14 mouse cellular contexts compared by ENCODE assay signal in genomic region chr5:119138293-119138692, GRCm38 (mm10).
DNase-seq lines count a peak whose midpoint lies in the region; ATAC-seq and TF ChIP-seq lines count a peak whose summit lies in the region.
"Had no signal": no experiment of that assay in that cellular context is flagged by ENCODE, and none has a peak within 500 bp of the region (broad histone marks: within the 10 kb centered on the region; RNA-seq: fewer than 3 reads in every experiment).

No protein-coding gene starts in this region.

- no peak for TF ChIP-seq POLR2A in limb, embryonic 14.5 days (IDR thresholded peaks at IDR 0.05; ENCODE audit: borderline replicate concordance, extremely low read depth, insufficient read depth, insufficient read length)

- intact Hi-C loops in left cerebral cortex, postnatal 36 days (cut with DNase I) = no loop called here

- DNase-seq in urinary bladder, adult 2 months (ENCODE audit: low spot score) = peak; percentile 30
- DNase-seq in urinary bladder, postnatal 25 days (ENCODE audit: low spot score) = no peak
- no peak for DNase-seq in limb, embryonic 14.5 days (ENCODE audit: low spot score)
- DNase-seq in stomach, postnatal 0 days (ENCODE audit: low spot score) = no peak
- no peak for DNase-seq in left cerebral cortex, postnatal 36 days (ENCODE audit: low spot score in 2 of 2)
- no peak for DNase-seq in layer of hippocampus, postnatal 25 days (ENCODE audit: extremely low spot score in 1 of 2, low spot score in 1 of 2)
- DNase-seq: gastrocnemius, postnatal 36 days; heart, postnatal 4 days; thymus, adult 18-20 months had no signal

- TF ChIP-seq EP300 in stomach, postnatal 0 days (optimal IDR thresholded peaks at IDR 0.05) = no peak

- H3K9ac ChIP-seq in intestine, embryonic 15.5 days = no peak overlapping the region
- no peak overlapping the region for H3K9ac ChIP-seq in intestine, postnatal 0 days (ENCODE audit: low read depth, low read length)
- no peak overlapping the region for H3K9ac ChIP-seq in limb, embryonic 14.5 days (ENCODE audit: low read depth, low read length, severe bottlenecking)
- H3K9ac ChIP-seq in stomach, postnatal 0 days (ENCODE audit: low read length) = no peak overlapping the region

- H3K4me1 ChIP-seq in intestine, embryonic 15.5 days (replicated peaks) = peaks cover 8% of the 10 kb centered on the region; the same call in 1 of the 2 replicates
- H3K4me1 ChIP-seq in intestine, postnatal 0 days (replicated peaks; ENCODE audit: control insufficient read depth, insufficient read depth, low read length) = no peaks in the 10 kb centered on the region
- peaks cover 21% of the 10 kb centered on the region for H3K4me1 ChIP-seq in limb, embryonic 14.5 days (ENCODE audit: control insufficient read depth, insufficient read depth, low read length)
- H3K4me1 ChIP-seq in stomach, postnatal 0 days (replicated peaks; ENCODE audit: control insufficient read depth, insufficient read depth) = 0 out of 2 replicates have a peak, but pooled peaks cover 6% of the 10 kb centered on the region

- H3K27me3 ChIP-seq in intestine, embryonic 15.5 days (replicated peaks) = no peaks in the 10 kb centered on the region; the same call in 1 of the 2 replicates
- H3K27me3 ChIP-seq in intestine, postnatal 0 days (replicated peaks; ENCODE audit: control insufficient read depth, insufficient read depth, low read length) = no peaks in the 10 kb centered on the region
- H3K27me3 ChIP-seq in limb, embryonic 14.5 days (ENCODE audit: control insufficient read depth, insufficient read depth, low read length) = peaks cover 10% of the 10 kb centered on the region
- H3K27me3 ChIP-seq in stomach, postnatal 0 days (ENCODE audit: control insufficient read depth, insufficient read depth, low read length) = no peaks in the 10 kb centered on the region
- H3K27me3 ChIP-seq: CH12.LX, Patski had no signal

- H3K36me3 ChIP-seq in intestine, embryonic 15.5 days = no peaks in the 10 kb centered on the region
- H3K36me3 ChIP-seq in intestine, postnatal 0 days (ENCODE audit: control insufficient read depth, insufficient read depth) = no peaks in the 10 kb centered on the region
- no peaks in the 10 kb centered on the region for H3K36me3 ChIP-seq in limb, embryonic 14.5 days (ENCODE audit: control insufficient read depth, insufficient read depth, low read length)
- H3K36me3 ChIP-seq in stomach, postnatal 0 days (ENCODE audit: control insufficient read depth, insufficient read depth, low read length) = no peaks in the 10 kb centered on the region
- H3K36me3 ChIP-seq: forebrain, embryonic 10.5 days had no signal

- H3K4me2 ChIP-seq in intestine, embryonic 15.5 days (replicated peaks) = peak overlapping the region; percentile 11; the same call in 1 of the 2 replicates
- no peak overlapping the region for H3K4me2 ChIP-seq in intestine, postnatal 0 days (replicated peaks; ENCODE audit: low read depth)
- H3K4me2 ChIP-seq in limb, embryonic 14.5 days (replicated peaks; ENCODE audit: low read depth, low read length, severe bottlenecking) = peak overlapping the region; percentile 44
- H3K4me2 ChIP-seq in stomach, postnatal 0 days (replicated peaks; ENCODE audit: low read depth) = peak overlapping the region; percentile 33; the same call in 1 of the 2 replicates

- no peak overlapping the region for H3K4me3 ChIP-seq in intestine, embryonic 15.5 days (replicated peaks)
- no peak overlapping the region for H3K4me3 ChIP-seq in intestine, postnatal 0 days (ENCODE audit: low read depth, low read length)
- 0 out of 2 replicates have a peak overlapping the region, but pooled peaks have one; percentile 24 for H3K4me3 ChIP-seq in limb, embryonic 14.5 days (replicated peaks; ENCODE audit: low read length)
- H3K4me3 ChIP-seq in stomach, postnatal 0 days (ENCODE audit: low read depth, low read length) = no peak overlapping the region
- H3K4me3 ChIP-seq: forebrain, embryonic 10.5 days had no signal

- no peak overlapping the region for H3K27ac ChIP-seq in intestine, embryonic 15.5 days
- no peak overlapping the region for H3K27ac ChIP-seq in intestine, postnatal 0 days (ENCODE audit: low read depth, low read length)
- H3K27ac ChIP-seq in limb, embryonic 14.5 days (replicated peaks; ENCODE audit: low read depth, low read length) = 0 out of 2 replicates have a peak overlapping the region, but pooled peaks have one; percentile 48
- no peak overlapping the region for H3K27ac ChIP-seq in stomach, postnatal 0 days (replicated peaks)
- H3K27ac ChIP-seq: forebrain, embryonic 10.5 days had no signal

- TF ChIP-seq CTCF in intestine, postnatal 0 days (IDR thresholded peaks at IDR 0.05; ENCODE audit: low read depth) = no peak
- TF ChIP-seq CTCF in stomach, postnatal 0 days (IDR thresholded peaks at IDR 0.05; ENCODE audit: low read depth) = no peak

- no peak for ATAC-seq in intestine, embryonic 15.5 days
- no peak for ATAC-seq in intestine, postnatal 0 days
- no peak for ATAC-seq in limb, embryonic 14.5 days (ENCODE audit: low FRiP score, low read depth)
- ATAC-seq in stomach, postnatal 0 days (ENCODE audit: low FRiP score, low TSS enrichment) = no peak
- ATAC-seq: Patski had no signal

- no peaks in the 10 kb centered on the region for H3K9me3 ChIP-seq in intestine, embryonic 15.5 days
- no peaks in the 10 kb centered on the region for H3K9me3 ChIP-seq in intestine, postnatal 0 days (ENCODE audit: control insufficient read depth)
- no peaks in the 10 kb centered on the region for H3K9me3 ChIP-seq in limb, embryonic 14.5 days (ENCODE audit: control insufficient read depth, low read length)
- no peaks in the 10 kb centered on the region for H3K9me3 ChIP-seq in stomach, postnatal 0 days (ENCODE audit: control insufficient read depth, low read length)
- H3K9me3 ChIP-seq: forebrain, embryonic 10.5 days had no signal

- WGBS in intestine, embryonic 15.5 days = 59% methylated on average over 14 of the region's 14 CpGs
- WGBS in intestine, postnatal 0 days = 56% methylated on average over 14 of the region's 14 CpGs
- WGBS in limb, embryonic 14.5 days = 21% methylated on average over 14 of the region's 14 CpGs
- 24% methylated on average over 14 of the region's 14 CpGs for WGBS in stomach, postnatal 0 days
